Mouse (Mus musculus) stomach, embryonic 15.5 days (tissue): ENCODE data around the gene Olfr99. TPM values are rescaled to one million over a fixed set of nuclear protein-coding genes. Genes with fewer than 3 reads are reported as not detected.

ENCODE experiments used
- ATAC-seq: fragments of 200-750 bp; cut with Nextera tagmentation; 2 replicates; pipeline ENCODE4 v1.8.0; 2017; ENCODE audit warnings: low read depth, moderate number of reproducible peaks, moderate TSS enrichment; ENCODE audit not compliant: insufficient read depth, low FRiP score
- H3K27ac ChIP-seq: fragments of 300-500 bp; sonication (generic); 2 replicates; pipeline ENCODE4 v1.5.1; 2015; ENCODE audit warnings: mild to moderate bottlenecking, inconsistent platforms
- H3K27me3 ChIP-seq: fragments of 300-500 bp; sonication (generic); replicated peaks from 2 replicates; pipeline ENCODE4 v1.6.1; 2015; ENCODE audit warnings: inconsistent platforms
- H3K36me3 ChIP-seq: fragments of 300-500 bp; sonication (generic); 2 replicates; pipeline ENCODE4 v1.6.1; 2015; ENCODE audit warnings: inconsistent platforms
- H3K4me1 ChIP-seq: fragments of 300-500 bp; sonication (generic); 2 replicates; pipeline ENCODE4 v1.6.1; 2015; ENCODE audit warnings: inconsistent platforms
- H3K4me2 ChIP-seq: fragments of 300-500 bp; sonication (generic); 2 replicates; pipeline ENCODE4 v1.6.1; 2015; ENCODE audit warnings: mild to moderate bottlenecking, inconsistent platforms
- H3K4me3 ChIP-seq: fragments of 300-500 bp; sonication (generic); replicated peaks from 2 replicates; pipeline ENCODE4 v1.5.1; 2015; ENCODE audit warnings: inconsistent platforms
- H3K9ac ChIP-seq: fragments of 300-500 bp; sonication (generic); 2 replicates; pipeline ENCODE4 v1.6.1; 2015; ENCODE audit warnings: inconsistent platforms
- H3K9me3 ChIP-seq: fragments of 300-500 bp; sonication (generic); 2 replicates; pipeline ENCODE4 v1.6.1; 2016; ENCODE audit warnings: inconsistent platforms
- WGBS: fragments of 180-500 bp; shearing (Covaris S2); methylation state at CpG from one replicate; pipeline ENCODE4 v1.1.7; 2015; 5-methylcytosine and 5-hydroxymethylcytosine counted together
- polyA plus RNA-seq: library from polyadenylated mRNA; unstranded; fragments of >200 nt; fragmentation: Nextera tagmentation; extraction: Ambion mirVana; gene quantifications from 2 replicates; pipeline ENCODE4 v1.2.1, GENCODE M21; 2015

Olfr99 gene
- not detected in 2 replicates for polyA plus RNA-seq

DNA sequence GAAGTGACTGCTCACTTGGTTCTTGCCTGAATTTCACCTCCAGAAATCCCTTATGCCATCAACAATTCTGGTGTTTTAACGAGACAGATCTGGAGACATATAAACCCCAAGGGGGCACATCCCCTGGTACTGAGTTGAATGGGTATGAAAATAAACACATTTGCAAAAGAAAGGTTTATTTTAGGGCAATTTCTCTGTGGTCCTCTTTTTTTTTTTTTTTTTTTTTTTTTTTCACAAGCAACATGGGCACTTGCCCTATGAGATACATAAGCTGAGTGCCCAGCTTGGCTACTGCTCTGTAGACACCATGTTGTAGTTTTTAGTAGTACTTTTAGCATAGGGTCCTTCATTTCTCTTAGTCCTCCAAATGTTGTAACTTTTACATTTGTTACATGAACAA lies at the start of gene Olfr99:
Olfr99 (minus strand) TSS at position 101 of the 400 bp plus-strand sequence.
- H3K9me3 ChIP-seq = no peaks in the 10 kb centered on the region
- WGBS = 74% methylated on average over 1 of the region's 1 CpGs
- no peak within 1 kb of the TSS for H3K4me3 ChIP-seq
- no peaks in the 10 kb centered on the region for H3K36me3 ChIP-seq
- no peak for ATAC-seq
- no peak within 1 kb of the TSS for H3K27ac ChIP-seq
- no peaks in the 10 kb centered on the region for H3K27me3 ChIP-seq
- no peaks in the 10 kb centered on the region for H3K4me1 ChIP-seq
- H3K9ac ChIP-seq = no peak within 1 kb of the TSS
- no peak within 1 kb of the TSS for H3K4me2 ChIP-seq

DNA sequence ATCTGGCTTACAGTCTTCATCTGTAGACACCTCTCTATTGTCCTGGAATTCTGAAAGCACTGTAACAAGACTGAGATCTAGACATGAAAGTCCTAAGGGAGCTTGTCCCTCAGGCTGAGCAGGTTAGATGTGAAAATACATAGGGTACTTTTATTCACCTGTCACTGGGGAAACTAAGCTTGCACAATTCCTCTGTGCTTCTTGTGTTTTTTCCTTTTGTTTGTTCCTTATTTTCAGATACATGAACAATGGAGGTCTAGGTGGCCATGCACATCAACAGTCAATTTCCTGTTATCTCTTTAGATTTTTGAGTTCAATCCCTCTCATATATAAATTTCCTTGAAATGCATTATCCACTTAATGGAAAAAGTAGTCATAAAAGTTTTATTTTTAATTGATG lies 33.7 kb upstream of the Olfr99 start, which contains the start of gene Olfr102:
Olfr102 (minus strand) TSS at position 101 of the 400 bp plus-strand sequence.
- no peak for ATAC-seq
- Histone ChIP-seq H3K36me3 (no peaks in the 10 kb centered on the region), H3K27me3 (no peaks in the 10 kb centered on the region), H3K9ac (no peak within 1 kb of the TSS), H3K27ac (no peak within 1 kb of the TSS), H3K4me1 (no peaks in the 10 kb centered on the region), H3K4me3 (no peak within 1 kb of the TSS), H3K9me3 (no peaks in the 10 kb centered on the region), H3K4me2 (no peak within 1 kb of the TSS)

DNA sequence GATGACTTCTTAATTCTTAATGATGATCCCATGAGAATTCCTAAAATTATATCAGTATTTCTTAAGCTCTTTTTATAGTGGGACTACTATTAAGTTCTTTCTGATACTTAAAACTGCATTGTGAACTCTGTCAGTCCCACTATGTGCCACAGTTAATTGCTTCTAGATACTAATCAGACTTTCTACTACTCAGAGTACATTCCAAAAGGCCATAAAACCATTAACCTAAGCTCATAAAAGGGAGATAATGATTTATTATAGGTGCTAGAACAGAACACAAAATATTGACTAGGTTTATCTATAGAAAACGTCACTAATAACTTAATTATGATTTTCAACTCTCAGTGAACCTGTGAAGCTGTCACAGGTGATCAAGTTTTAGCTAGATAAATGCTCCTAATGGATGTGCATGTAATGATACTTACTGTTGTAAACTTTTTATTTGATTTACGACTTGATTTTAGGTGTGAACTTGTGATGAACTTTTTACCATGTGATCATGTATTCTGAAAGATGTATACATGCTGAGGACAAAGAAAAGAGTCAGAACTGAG lies 27.0 kb upstream of the Olfr99 start:
- no peak for ATAC-seq
- Histone ChIP-seq H3K9me3 (no peaks in the 10 kb centered on the region), H3K36me3 (no peaks in the 10 kb centered on the region), H3K4me3 (no peak overlapping the region), H3K27me3 (no peaks in the 10 kb centered on the region), H3K27ac (no peak overlapping the region), H3K9ac (no peak overlapping the region), H3K4me2 (no peak overlapping the region), H3K4me1 (no peaks in the 10 kb centered on the region)
- 29% methylated on average over 2 of the region's 2 CpGs for WGBS

DNA sequence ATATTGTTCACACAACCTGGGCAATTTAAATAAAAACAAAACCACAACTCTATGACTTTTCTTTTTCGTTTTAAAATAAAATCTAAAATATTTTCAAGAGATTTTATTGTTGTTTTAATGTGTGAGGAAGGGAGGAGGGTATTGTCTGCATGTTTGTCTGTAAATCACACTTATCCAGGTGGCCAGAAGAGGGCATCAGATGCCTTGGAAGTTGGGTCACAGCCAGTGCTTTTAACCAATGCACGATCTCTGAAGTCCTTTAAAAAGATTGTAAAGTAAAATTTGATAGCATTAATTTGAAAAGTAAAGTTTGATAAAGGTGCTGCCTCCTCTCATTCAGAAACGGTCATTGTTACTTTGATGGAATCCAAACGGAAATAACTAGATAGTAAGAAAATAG lies 25.2 kb upstream of the Olfr99 start:
- Histone ChIP-seq H3K9ac (no peak overlapping the region), H3K27me3 (no peaks in the 10 kb centered on the region), H3K4me2 (no peak overlapping the region), H3K4me1 (no peaks in the 10 kb centered on the region), H3K27ac (no peak overlapping the region), H3K4me3 (no peak overlapping the region), H3K36me3 (no peaks in the 10 kb centered on the region), H3K9me3 (no peaks in the 10 kb centered on the region)
- ATAC-seq = no peak
- WGBS = 36% methylated on average over 4 of the region's 4 CpGs

DNA sequence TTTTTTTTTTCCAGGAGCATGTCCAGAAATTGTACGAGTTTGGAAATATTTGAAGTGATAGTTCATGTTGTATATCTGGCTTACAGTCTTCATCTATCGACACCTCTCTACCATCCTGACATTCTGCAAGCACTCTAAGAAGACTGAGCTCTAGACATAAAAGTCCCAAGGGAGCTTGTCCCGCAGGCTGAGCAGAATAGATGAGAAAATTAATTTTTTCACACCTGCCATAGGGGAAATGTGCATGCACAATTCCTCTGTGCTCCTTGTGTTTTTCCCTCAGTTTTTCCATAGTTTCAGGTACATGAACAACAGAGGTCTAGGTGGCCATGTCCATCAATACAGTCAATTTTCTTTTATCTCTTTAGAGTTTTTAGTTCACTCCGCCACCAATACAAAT lies 21.0 kb upstream of the Olfr99 start, which contains the start of gene Olfr101:
Olfr101 (minus strand) TSS at position 101 of the 400 bp plus-strand sequence.
- WGBS = 73% methylated on average over 4 of the region's 4 CpGs

DNA sequence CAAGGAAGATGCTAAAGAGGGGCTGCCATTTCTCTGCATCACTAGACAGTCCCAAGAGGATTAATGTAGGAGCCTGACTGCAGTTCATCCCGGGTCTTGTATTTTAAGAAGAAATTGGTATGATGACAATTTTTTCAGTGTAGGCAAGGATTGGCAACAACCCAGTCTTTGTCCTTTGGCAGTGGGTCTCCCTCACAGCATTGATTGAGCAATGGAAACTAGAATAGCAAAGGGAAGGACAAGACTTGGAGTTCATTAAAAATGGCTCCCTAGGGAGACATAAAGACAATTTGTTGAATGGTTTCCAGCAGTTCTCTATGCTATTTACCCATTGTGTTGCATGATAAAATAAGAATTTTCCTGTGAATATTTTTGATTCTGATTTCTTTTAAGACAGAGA lies 2.9 kb downstream of the Olfr99 start:
- Histone ChIP-seq H3K9me3 (no peaks in the 10 kb centered on the region), H3K9ac (no peak overlapping the region), H3K27ac (no peak overlapping the region), H3K4me1 (no peaks in the 10 kb centered on the region), H3K36me3 (no peaks in the 10 kb centered on the region), H3K27me3 (no peaks in the 10 kb centered on the region), H3K4me2 (no peak overlapping the region), H3K4me3 (no peak overlapping the region)
- no peak for ATAC-seq
- WGBS = 83% methylated on average over 1 of the region's 1 CpGs

More for the DNA sequence above, 21.0 kb upstream of the Olfr99 start, which contains the start of gene Olfr101:
- Histone ChIP-seq H3K27me3 (no peaks in the 10 kb centered on the region), H3K27ac (no peak within 1 kb of the TSS), H3K4me1 (no peaks in the 10 kb centered on the region), H3K36me3 (no peaks in the 10 kb centered on the region), H3K4me2 (no peak within 1 kb of the TSS), H3K4me3 (no peak within 1 kb of the TSS), H3K9ac (no peak within 1 kb of the TSS), H3K9me3 (no peaks in the 10 kb centered on the region)
- ATAC-seq = no peak

DNA sequence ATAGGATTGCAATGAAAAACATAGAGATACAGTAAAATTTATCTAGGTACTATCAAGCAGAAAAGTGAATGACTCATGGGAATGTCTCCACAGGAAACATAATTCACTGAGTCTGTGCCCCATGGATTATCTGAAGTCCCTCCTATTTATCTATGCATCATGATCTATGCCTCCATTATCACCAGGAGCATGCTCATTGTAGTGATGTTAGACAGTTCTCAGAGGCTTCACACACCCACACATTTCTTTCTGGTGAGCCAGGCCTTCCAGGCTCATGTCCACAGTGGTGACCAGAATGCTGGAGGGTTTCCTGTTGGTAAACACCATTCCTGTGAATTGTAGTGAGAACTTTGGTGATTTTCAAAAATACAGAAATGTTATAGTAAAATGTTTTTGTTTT lies 6.7 kb downstream of the Olfr99 start:
- Histone ChIP-seq H3K9ac (no peak overlapping the region), H3K4me3 (no peak overlapping the region), H3K4me2 (no peak overlapping the region), H3K4me1 (no peaks in the 10 kb centered on the region), H3K27me3 (no peaks in the 10 kb centered on the region), H3K27ac (no peak overlapping the region), H3K36me3 (no peaks in the 10 kb centered on the region), H3K9me3 (no peaks in the 10 kb centered on the region)
- no peak for ATAC-seq

DNA sequence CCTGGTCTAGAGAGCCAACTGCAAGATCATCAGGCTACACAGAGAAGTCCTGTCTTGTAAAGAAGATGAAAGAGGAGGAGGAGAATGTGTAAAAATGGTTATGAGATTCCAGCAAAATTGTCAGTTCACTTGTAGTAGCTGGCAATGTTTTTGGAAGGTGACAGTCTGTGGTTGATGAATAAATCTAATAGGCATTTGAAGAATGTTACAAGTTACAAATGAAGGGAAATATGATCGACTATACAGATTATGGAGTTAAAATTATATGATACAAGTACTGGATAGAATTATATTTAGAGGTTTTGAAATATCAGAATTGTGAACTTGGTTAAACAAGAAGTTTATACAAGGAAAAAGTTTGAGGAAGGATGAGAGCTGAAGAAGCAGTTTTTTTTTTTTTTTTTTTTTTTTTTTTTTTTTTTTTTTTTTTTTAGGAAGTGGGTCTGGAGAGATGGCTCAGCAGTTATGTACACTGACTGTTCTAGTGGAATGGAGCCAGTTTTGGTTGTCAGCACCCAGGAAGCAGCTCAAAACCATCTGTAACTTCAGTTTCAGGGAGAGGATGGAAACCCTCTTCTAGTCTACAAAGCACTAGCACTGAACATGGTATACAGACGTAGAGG lies 7.5 kb downstream of the Olfr99 start:
- Histone ChIP-seq H3K27ac (no peak overlapping the region), H3K4me1 (0 out of 2 replicates have a peak, but pooled peaks cover 2% of the 10 kb centered on the region), H3K4me3 (no peak overlapping the region), H3K36me3 (no peaks in the 10 kb centered on the region), H3K9me3 (no peaks in the 10 kb centered on the region), H3K9ac (no peak overlapping the region), H3K4me2 (no peak overlapping the region), H3K27me3 (no peaks in the 10 kb centered on the region)
- 80% methylated on average over 2 of the region's 2 CpGs for WGBS
- no peak for ATAC-seq

DNA sequence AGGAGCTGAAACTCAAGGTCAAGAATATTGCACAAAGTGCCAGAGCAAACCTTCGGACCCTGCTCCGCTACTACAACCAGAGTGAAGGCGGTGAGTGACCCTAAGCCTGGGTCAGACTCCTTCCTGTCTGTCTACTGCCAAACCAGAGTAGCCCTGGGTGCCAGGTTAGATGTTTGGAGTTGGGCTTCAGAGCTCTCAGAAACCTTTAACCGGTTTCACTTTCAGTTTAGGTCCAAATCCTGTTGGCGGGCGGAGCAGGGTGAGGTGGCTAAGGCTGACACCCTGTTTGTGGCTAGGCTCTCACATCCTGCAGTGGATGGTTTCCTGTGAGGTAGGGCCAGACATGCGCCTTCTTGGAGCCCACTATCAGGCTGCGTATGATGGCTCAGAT lies 12.6 kb downstream of the Olfr99 start:
- H3K9me3 ChIP-seq = no peaks in the 10 kb centered on the region
- H3K4me3 ChIP-seq = peak overlapping the region; percentile 55
- 0 out of 2 replicates have a peak, but pooled peaks cover 5% of the 10 kb centered on the region for H3K4me1 ChIP-seq
- no peaks in the 10 kb centered on the region for H3K36me3 ChIP-seq
- no peak overlapping the region for H3K9ac ChIP-seq
- 59% methylated on average over 8 of the region's 8 CpGs for WGBS
- no peaks in the 10 kb centered on the region for H3K27me3 ChIP-seq
- peak; percentile 29; the same call in 1 of the 2 replicates for ATAC-seq
- H3K27ac ChIP-seq = no peak overlapping the region
- H3K4me2 ChIP-seq = peak overlapping the region; percentile 81

DNA sequence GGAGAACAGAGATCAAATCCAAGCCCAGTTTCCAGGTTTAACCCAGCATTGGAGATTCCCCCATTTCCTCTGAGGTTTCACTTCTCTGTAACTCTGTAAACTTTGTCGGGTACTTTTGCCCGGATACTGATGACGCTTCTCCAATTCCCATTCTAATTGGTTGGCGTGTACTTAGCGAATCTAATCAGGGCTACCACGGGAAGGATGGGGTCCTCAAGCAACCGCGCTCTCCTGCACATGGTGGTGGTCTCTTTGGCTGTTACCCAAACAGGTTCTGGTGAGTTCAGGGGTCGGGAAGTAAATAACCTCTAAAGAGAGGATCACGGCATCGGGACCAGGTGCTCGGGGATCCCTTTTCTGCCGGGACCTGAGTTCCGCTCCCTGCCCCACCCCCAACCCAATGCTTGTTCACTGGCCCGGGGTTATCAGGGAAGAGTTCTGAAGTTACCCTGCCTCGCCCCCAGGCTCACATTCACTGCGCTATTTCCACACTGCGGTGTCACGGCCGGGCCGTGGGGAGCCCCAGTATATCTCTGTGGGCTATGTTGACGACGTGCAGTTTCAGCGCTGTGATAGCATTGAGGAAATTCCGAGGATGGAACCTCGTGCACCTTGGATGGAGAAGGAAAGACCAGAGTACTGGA lies 13.1 kb downstream of the Olfr99 start, which contains the start of gene H2-M3:
H2-M3 (plus strand) TSS at position 163 of the 644 bp plus-strand sequence.
- no peak within 1 kb of the TSS for H3K27ac ChIP-seq
- peak within 1 kb of the TSS; percentile 55 for H3K4me3 ChIP-seq
- peak within 1 kb of the TSS; percentile 81 for H3K4me2 ChIP-seq
- WGBS = 2% methylated on average over 26 of the region's 26 CpGs
- ATAC-seq = peak; percentile 91
- no peaks in the 10 kb centered on the region for H3K9me3 ChIP-seq
- no peak within 1 kb of the TSS for H3K9ac ChIP-seq
- H3K36me3 ChIP-seq = no peaks in the 10 kb centered on the region
- no peaks in the 10 kb centered on the region for H3K27me3 ChIP-seq
- 0 out of 2 replicates have a peak, but pooled peaks cover 5% of the 10 kb centered on the region for H3K4me1 ChIP-seq

DNA sequence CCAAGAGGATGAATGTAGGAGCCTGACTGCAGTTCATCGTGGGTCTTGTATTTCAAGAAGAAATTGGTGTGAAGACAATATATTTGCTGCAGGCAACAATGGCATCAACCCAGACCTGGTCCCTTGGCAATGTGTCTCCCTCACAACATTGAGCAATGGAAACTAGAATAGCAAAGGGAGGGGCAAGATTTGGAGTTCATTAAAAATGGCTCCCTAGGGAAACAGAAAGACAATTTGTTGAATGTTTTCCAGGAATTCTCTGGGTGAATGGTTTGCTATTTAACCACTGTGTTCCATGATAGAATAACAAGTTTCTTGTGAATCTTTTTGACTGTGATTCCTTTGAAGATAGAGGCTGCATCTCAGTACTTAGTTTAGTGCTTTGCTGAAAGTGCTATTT lies 19.6 kb downstream of the Olfr99 start, which contains the start of gene Olfr98:
Olfr98 (minus strand) TSS at position 124 of the 400 bp plus-strand sequence.
- H3K4me1 ChIP-seq = no peaks in the 10 kb centered on the region
- H3K4me2 ChIP-seq = no peak within 1 kb of the TSS
- H3K27me3 ChIP-seq = no peaks in the 10 kb centered on the region
- H3K4me3 ChIP-seq = no peak within 1 kb of the TSS
- ATAC-seq = no peak
- no peak within 1 kb of the TSS for H3K9ac ChIP-seq
- H3K9me3 ChIP-seq = no peaks in the 10 kb centered on the region
- no peaks in the 10 kb centered on the region for H3K36me3 ChIP-seq
- 82% methylated on average over 1 of the region's 1 CpGs for WGBS
- no peak within 1 kb of the TSS for H3K27ac ChIP-seq

DNA sequence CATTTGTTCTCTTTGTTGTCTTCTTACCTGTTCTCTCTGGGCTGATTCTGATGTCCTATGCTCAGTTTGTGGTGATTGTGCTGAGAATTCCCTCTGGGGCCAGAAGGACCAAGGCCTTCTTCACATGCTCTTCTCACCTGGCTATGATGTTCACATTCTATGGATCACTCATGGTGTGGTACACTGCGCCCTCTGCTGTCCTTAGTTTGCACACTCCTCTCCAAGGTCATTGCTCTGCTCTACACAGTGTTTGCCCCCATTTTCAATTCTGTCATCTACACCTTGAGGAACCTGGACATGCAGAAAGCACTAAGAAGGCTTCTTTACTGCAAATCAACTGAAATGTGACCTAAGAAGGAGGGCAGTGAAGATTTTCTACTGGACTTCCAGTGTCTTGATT lies 32.7 kb downstream of the Olfr99 start:
- Histone ChIP-seq H3K4me3 (no peak overlapping the region), H3K9ac (no peak overlapping the region), H3K9me3 (no peaks in the 10 kb centered on the region), H3K27ac (no peak overlapping the region), H3K27me3 (no peaks in the 10 kb centered on the region), H3K4me1 (no peaks in the 10 kb centered on the region), H3K4me2 (no peak overlapping the region), H3K36me3 (no peaks in the 10 kb centered on the region)
- no peak for ATAC-seq
- 4% methylated on average over 1 of the region's 1 CpGs for WGBS
